Mouse (Mus musculus) forebrain, embryonic 12.5 days (tissue): ENCODE results near the gene Chst13. TPM values are rescaled to one million over a fixed set of nuclear protein-coding genes. Genes with fewer than 3 reads are reported as not detected.

Source experiments
- ATAC-seq: fragments of 200-750 bp; cut with Nextera tagmentation; 2 replicates; pipeline ENCODE4 v1.8.0; 2017; ENCODE audit warnings: moderate TSS enrichment; ENCODE audit not compliant: low FRiP score
- H3K27ac ChIP-seq: fragments of 300-500 bp; sonication (generic); 2 replicates; pipeline ENCODE4 v1.5.1; 2016; ENCODE audit warnings: mild to moderate bottlenecking
- H3K27me3 ChIP-seq: fragments of 300-500 bp; sonication (generic); 2 replicates; pipeline ENCODE4 v1.6.1; 2016; ENCODE audit warnings: mild to moderate bottlenecking
- H3K36me3 ChIP-seq: fragments of 300-500 bp; sonication (generic); replicated peaks from 2 replicates; pipeline ENCODE4 v1.6.1; 2016; ENCODE audit warnings: mild to moderate bottlenecking
- H3K4me1 ChIP-seq: fragments of 300-500 bp; sonication (generic); 2 replicates; pipeline ENCODE4 v1.6.1; 2016
- H3K4me2 ChIP-seq: fragments of 300-500 bp; sonication (generic); 2 replicates; pipeline ENCODE4 v1.6.1; 2016; ENCODE audit warnings: mild to moderate bottlenecking, moderate library complexity
- H3K4me3 ChIP-seq: fragments of 300-500 bp; sonication (generic); replicated peaks from 2 replicates; pipeline ENCODE4 v1.5.1; 2016; ENCODE audit warnings: mild to moderate bottlenecking
- H3K9ac ChIP-seq: fragments of 300-500 bp; sonication (generic); 2 replicates; pipeline ENCODE4 v1.6.1; 2016; ENCODE audit warnings: mild to moderate bottlenecking
- H3K9me3 ChIP-seq: fragments of 300-500 bp; sonication (generic); 2 replicates; pipeline ENCODE4 v1.6.1; 2016
- WGBS: fragments of 180-500 bp; shearing (Covaris S2); methylation state at CpG from one replicate; pipeline ENCODE4 v1.1.7; 2016; 5-methylcytosine and 5-hydroxymethylcytosine counted together
- polyA plus RNA-seq: library from polyadenylated mRNA; unstranded; fragments of >200 nt; fragmentation: Nextera tagmentation; extraction: Ambion mirVana; gene quantifications from 2 replicates; pipeline ENCODE4 v1.2.1, GENCODE M21; 2016

The Chst13 gene
- polyA plus RNA-seq, 1 experiment from 2014 or later = not detected

DNA sequence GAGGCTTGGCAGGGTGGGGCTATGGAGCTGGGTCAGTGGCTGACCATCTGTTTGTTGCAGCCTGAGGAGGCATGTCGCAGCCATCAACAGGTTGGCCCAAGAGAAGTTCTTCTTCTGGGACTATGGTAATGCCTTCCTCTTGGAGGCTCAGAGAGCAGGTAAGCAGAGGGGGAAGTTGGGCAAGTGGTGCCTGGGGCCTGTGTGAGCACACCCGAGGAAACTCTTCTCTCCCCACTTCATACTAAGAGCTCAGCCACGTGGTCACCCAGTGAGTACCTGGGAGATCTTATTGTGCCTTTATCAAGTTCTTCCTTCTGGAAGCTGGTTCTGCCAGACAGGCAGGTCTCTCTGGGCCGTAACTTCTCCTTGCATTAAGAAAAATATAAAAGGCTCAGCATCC lies 22.2 kb upstream of the Chst13 start:
- 77% methylated on average over 4 of the region's 4 CpGs for WGBS
- Histone ChIP-seq H3K27ac (no peak overlapping the region), H3K9me3 (no peaks in the 10 kb centered on the region), H3K4me2 (no peak overlapping the region), H3K4me1 (no peaks in the 10 kb centered on the region), H3K27me3 (no peaks in the 10 kb centered on the region), H3K4me3 (no peak overlapping the region), H3K9ac (no peak overlapping the region), H3K36me3 (no peaks in the 10 kb centered on the region)
- no peak for ATAC-seq

DNA sequence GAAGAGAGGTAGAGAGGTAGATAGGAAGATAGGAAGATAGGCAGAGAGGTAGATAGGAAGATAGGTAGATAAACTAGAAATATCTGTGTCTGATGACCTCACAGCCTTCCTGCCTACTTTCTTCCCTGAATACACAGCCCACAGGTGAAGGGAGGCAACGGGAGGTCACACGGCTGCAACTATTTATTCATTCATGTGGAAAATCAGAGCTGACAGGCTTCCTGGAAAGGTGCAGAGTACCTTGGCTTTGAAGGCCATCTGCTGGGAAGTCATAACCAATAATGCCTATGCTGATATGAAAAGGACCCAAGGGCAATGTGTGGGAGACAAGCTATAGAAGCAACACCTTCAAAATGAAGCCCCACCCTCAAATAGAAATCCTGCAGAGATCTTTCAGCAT lies 17.4 kb upstream of the Chst13 start:
- H3K4me3 ChIP-seq = no peak overlapping the region
- 84% methylated on average over 2 of the region's 2 CpGs for WGBS
- H3K36me3 ChIP-seq = no peaks in the 10 kb centered on the region
- no peak for ATAC-seq
- H3K27me3 ChIP-seq = no peaks in the 10 kb centered on the region
- no peaks in the 10 kb centered on the region for H3K9me3 ChIP-seq
- no peak overlapping the region for H3K4me2 ChIP-seq
- H3K4me1 ChIP-seq = no peaks in the 10 kb centered on the region
- no peak overlapping the region for H3K9ac ChIP-seq
- H3K27ac ChIP-seq = no peak overlapping the region

- 78% methylated on average over 3 of the region's 3 CpGs for WGBS
- H3K36me3 ChIP-seq = no peaks in the 10 kb centered on the region
Measured at GRCm38 (mm10) chr6:90334244-90334643, 9.3 kb upstream of the Chst13 start.

GRCm38 (mm10) chr6:90332561-90333425 lies 7.8 kb upstream of the Chst13 start, which contains the start of gene Uroc1:
Gene Uroc1 (plus strand): TSS chr6:90333284.
- Histone ChIP-seq H3K4me3 (no peak within 1 kb of the TSS), H3K36me3 (no peaks in the 10 kb centered on the region), H3K27ac (no peak within 1 kb of the TSS), H3K9me3 (no peaks in the 10 kb centered on the region), H3K9ac (no peak within 1 kb of the TSS), H3K4me1 (no peaks in the 10 kb centered on the region), H3K4me2 (no peak within 1 kb of the TSS), H3K27me3 (no peaks in the 10 kb centered on the region)
- WGBS = 84% methylated on average over 7 of the region's 7 CpGs
- no peak for ATAC-seq

More at GRCm38 (mm10) chr6:90334244-90334643, 9.3 kb upstream of the Chst13 start:
- Histone ChIP-seq H3K4me1 (no peaks in the 10 kb centered on the region), H3K27ac (no peak overlapping the region), H3K9ac (no peak overlapping the region), H3K9me3 (no peaks in the 10 kb centered on the region), H3K4me2 (no peak overlapping the region), H3K4me3 (no peak overlapping the region), H3K27me3 (no peaks in the 10 kb centered on the region)
- ATAC-seq = no peak

GRCm38 (mm10) chr6:90329953-90330352 lies 5.0 kb upstream of the Chst13 start:
- 39% methylated on average over 1 of the region's 1 CpGs for WGBS
- no peak for ATAC-seq

DNA sequence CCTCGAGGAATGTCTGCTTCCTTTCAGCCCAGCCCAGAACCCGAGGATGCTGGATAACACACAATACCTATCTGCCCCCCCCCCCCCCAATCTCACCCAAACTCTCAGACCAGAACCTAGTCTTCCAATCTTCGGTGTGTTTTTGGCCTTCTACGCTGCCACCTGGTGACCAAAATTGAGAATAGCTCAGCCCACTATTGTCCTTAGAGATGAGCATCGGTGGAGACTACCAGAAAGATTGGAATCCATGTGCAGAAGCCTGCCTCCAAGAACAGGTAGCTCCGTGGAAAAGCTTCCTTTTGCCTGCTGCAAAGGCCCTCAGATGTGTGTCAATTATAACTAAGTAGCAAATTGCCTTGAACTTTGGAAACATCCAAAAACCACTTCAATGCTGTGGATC lies 2.7 kb upstream of the Chst13 start:
- H3K4me1 ChIP-seq = peaks cover 6% of the 10 kb centered on the region
- H3K4me2 ChIP-seq = no peak overlapping the region
- no peak overlapping the region for H3K9ac ChIP-seq
- no peak for ATAC-seq
- no peak overlapping the region for H3K27ac ChIP-seq
- H3K36me3 ChIP-seq = no peaks in the 10 kb centered on the region
- H3K4me3 ChIP-seq = no peak overlapping the region
- H3K9me3 ChIP-seq = no peaks in the 10 kb centered on the region
- H3K27me3 ChIP-seq = peaks cover 20% of the 10 kb centered on the region
- WGBS = 23% methylated on average over 6 of the region's 6 CpGs

More at GRCm38 (mm10) chr6:90329953-90330352, 5.0 kb upstream of the Chst13 start:
- H3K9ac ChIP-seq = no peak overlapping the region
- no peaks in the 10 kb centered on the region for H3K9me3 ChIP-seq
- no peak overlapping the region for H3K4me3 ChIP-seq
- peaks cover 8% of the 10 kb centered on the region for H3K27me3 ChIP-seq
- H3K27ac ChIP-seq = no peak overlapping the region
- peaks cover 3% of the 10 kb centered on the region for H3K4me1 ChIP-seq
- H3K36me3 ChIP-seq = no peaks in the 10 kb centered on the region
- no peak overlapping the region for H3K4me2 ChIP-seq

GRCm38 (mm10) chr6:90324463-90324862 lies 522 bp downstream of the Chst13 start:
- peaks cover 6% of the 10 kb centered on the region for H3K4me1 ChIP-seq
- no peaks in the 10 kb centered on the region for H3K9me3 ChIP-seq
- H3K4me3 ChIP-seq = no peak overlapping the region
- H3K36me3 ChIP-seq = no peaks in the 10 kb centered on the region
- 61% methylated on average over 3 of the region's 3 CpGs for WGBS
- no peak overlapping the region for H3K9ac ChIP-seq
- peaks cover 20% of the 10 kb centered on the region for H3K27me3 ChIP-seq
- ATAC-seq = no peak
- H3K27ac ChIP-seq = no peak overlapping the region
- H3K4me2 ChIP-seq = peak overlapping the region; percentile 46; the same call in 1 of the 2 replicates

DNA sequence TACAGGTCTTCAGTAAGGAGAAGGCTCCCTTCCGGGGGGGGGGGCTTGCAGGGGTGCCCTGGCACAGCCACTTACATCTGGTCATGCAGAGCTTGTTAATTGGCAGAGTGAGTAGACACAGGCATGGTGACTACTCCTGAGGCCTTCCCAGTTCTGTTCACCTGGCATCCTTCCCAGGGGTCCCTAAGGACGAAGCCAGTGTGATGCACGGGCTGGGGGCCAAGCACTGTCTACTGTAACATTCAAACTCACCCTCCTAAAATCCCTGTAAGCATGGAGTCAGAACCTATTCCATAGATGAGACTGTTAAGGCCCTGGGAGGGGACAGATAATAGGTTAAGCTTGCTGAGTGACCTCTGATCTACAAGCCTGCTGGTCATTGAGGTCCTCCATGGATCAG lies 959 bp downstream of the Chst13 start:
- Histone ChIP-seq H3K4me1 (peaks cover 6% of the 10 kb centered on the region), H3K4me3 (no peak overlapping the region), H3K27ac (no peak overlapping the region), H3K9me3 (no peaks in the 10 kb centered on the region), H3K27me3 (peaks cover 20% of the 10 kb centered on the region), H3K9ac (no peak overlapping the region), H3K4me2 (no peak overlapping the region), H3K36me3 (no peaks in the 10 kb centered on the region)
- 77% methylated on average over 3 of the region's 3 CpGs for WGBS
- ATAC-seq = 0 out of 2 replicates have a peak, but pooled peaks have one; percentile 20

DNA sequence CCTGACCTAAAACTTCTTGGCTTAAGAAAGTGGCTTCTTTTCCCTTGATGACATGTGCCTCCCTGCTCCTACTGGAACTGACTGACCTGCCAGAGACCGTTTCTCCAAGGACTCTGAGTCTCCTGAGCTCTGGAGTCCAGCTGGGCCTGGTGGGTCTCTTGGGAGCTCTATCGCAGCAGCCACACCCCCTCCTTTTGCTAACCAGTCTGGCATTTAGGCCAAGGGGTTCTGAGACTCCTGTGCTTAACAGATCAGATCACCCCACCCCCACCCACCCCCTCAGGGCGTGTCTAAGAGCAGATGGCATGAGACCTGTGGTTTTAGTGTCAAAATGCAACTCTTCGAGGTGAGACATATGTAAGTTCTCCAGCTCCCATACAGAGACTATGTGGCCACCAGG lies 3.2 kb downstream of the Chst13 start:
- Histone ChIP-seq H3K9ac (no peak overlapping the region), H3K27ac (no peak overlapping the region), H3K4me3 (no peak overlapping the region), H3K4me2 (no peak overlapping the region), H3K27me3 (peaks cover 20% of the 10 kb centered on the region), H3K36me3 (no peaks in the 10 kb centered on the region), H3K4me1 (peaks cover 6% of the 10 kb centered on the region), H3K9me3 (no peaks in the 10 kb centered on the region)
- ATAC-seq = no peak
- 48% methylated on average over 4 of the region's 4 CpGs for WGBS

DNA sequence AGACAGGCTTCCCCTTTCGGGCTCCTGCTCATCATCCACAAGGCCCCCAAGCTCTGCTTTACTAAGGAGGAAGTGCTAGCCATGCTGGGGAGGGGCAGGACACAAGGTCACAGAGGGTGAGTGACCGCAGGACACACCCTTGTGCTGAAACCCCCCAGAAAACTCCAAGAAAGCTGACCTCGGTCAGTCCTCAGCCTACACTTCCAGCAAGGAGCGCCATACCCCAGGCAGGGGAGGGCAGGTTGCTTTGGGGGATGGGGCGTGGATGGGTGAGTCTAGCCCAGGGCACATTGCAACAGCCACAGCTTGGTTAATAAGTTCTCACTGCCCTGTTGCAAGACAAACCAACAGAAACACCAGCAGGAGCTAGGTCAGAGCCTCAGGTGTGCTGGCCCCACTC lies 4.6 kb downstream of the Chst13 start:
- WGBS = 81% methylated on average over 5 of the region's 5 CpGs

DNA sequence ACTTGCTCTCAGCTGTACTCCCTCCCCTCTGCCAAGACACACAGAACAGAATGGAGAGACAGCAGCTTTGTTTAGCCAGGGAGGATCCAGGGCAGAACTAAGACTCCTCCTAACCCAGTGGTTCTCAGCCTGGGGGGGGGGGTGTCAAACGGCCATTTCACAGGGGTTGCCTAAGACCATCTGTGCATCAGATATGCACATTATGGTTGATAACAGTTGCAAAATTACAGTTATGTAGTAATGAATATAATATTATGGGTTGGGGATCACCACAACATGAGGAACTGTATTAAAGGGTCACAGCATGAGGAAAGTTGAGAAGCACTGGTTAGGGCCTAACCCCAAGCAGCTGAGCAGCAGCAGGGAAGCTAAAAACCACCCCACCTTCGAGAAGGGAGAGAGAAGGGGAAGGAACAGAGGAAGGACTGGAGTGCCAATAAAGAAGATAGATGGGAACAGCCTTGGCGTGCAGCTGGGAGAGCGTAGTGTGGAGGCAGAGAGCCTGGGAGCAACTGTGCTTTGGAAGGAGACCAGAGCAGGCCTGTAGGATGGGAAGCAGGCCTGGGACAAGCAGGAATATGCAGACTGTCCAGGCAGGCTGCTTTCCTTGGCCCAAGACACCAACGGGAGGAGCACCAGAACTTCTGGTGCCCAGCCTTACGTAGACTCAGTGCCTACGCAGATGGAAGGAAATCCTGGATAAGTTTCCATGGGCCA lies 5.4 kb downstream of the Chst13 start:
- ATAC-seq = no peak
- Histone ChIP-seq H3K36me3 (no peaks in the 10 kb centered on the region), H3K27ac (no peak overlapping the region), H3K4me3 (no peak overlapping the region), H3K9me3 (no peaks in the 10 kb centered on the region), H3K27me3 (peaks cover 8% of the 10 kb centered on the region), H3K4me2 (no peak overlapping the region), H3K9ac (no peak overlapping the region), H3K4me1 (no peaks in the 10 kb centered on the region)
- WGBS = 79% methylated on average over 7 of the region's 7 CpGs

More for the DNA sequence above, 4.6 kb downstream of the Chst13 start:
- Histone ChIP-seq H3K27me3 (peaks cover 16% of the 10 kb centered on the region), H3K4me1 (peaks cover 6% of the 10 kb centered on the region), H3K9ac (no peak overlapping the region), H3K4me3 (no peak overlapping the region), H3K9me3 (no peaks in the 10 kb centered on the region), H3K4me2 (no peak overlapping the region), H3K27ac (no peak overlapping the region), H3K36me3 (no peaks in the 10 kb centered on the region)
- no peak for ATAC-seq

DNA sequence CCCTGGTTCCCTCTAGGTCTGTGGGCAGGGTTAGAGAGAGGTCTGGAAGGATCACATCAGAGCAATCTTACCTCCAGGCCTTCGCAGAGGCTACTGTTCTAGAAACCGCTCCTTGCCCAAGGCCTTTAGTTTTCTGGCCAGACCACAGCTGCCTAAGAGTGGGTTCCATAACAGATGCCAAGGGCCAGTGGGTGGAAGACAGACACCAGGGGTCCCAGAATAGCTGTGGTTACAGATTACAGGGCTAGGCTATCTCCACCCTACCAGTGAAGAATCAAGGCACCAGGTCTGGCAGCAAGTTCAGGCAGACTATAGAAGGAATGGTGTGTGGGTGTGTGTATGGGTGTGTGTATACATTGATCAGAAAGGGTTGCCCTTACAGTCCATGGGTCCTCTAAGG lies 6.0 kb downstream of the Chst13 start:
- no peaks in the 10 kb centered on the region for H3K4me1 ChIP-seq
- H3K4me2 ChIP-seq = no peak overlapping the region
- no peaks in the 10 kb centered on the region for H3K36me3 ChIP-seq
- H3K27ac ChIP-seq = no peak overlapping the region
- no peak overlapping the region for H3K9ac ChIP-seq
- no peaks in the 10 kb centered on the region for H3K9me3 ChIP-seq
- no peak for ATAC-seq
- 94% methylated on average over 2 of the region's 2 CpGs for WGBS
- H3K4me3 ChIP-seq = no peak overlapping the region
- 0 out of 2 replicates have a peak, but pooled peaks cover 2% of the 10 kb centered on the region for H3K27me3 ChIP-seq
